Mouse (Mus musculus): ENCODE data around the gene Pdlim7. TPM values are rescaled to one million over a fixed set of nuclear protein-coding genes. Genes with fewer than 3 reads are reported as not detected.

The Pdlim7 gene
- polyA plus RNA-seq, 1 experiment from 2014 or later = 165 TPM

DNA sequence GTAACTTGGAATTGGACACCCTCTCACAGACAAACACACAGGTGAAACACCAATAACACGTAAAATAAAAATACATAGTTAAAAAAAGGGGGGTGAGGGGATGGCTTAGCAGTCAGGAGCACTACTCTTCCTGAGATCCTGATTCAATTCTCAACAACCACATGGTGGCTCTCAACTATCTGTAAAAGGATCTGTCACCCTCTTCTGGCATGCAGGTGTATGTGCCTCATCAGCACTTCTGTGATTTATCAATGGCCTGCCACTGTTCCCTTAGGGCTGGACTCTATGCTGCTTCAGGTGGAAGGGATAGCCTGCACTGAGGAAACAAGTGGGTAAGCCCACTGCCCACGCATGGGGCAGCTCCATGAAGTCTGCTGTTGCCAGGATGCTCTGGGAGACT is 27.5 kb upstream of the Pdlim7 start:
- Histone ChIP-seq H3K4me2 (ENCODE audit: low read depth, low read length, severe bottlenecking) (no peak overlapping the region), H3K9ac (ENCODE audit: low read length) (no peak overlapping the region), H3K9me3 (ENCODE audit: control insufficient read depth, low read length) (no peaks in the 10 kb centered on the region), H3K27ac (ENCODE audit: low read depth, low read length) (no peak overlapping the region), H3K4me1 (replicated peaks; ENCODE audit: control insufficient read depth, insufficient read depth, low read length) (no peaks in the 10 kb centered on the region), H3K4me3 (ENCODE audit: low read depth, low read length) (no peak overlapping the region), H3K36me3 (ENCODE audit: control insufficient read depth, insufficient read depth, low read length) (peaks cover 23% of the 10 kb centered on the region), H3K27me3 (ENCODE audit: control insufficient read depth, insufficient read depth, low read length) (no peaks in the 10 kb centered on the region)
- 83% methylated on average over 2 of the region's 2 CpGs for WGBS
- ATAC-seq (replicated peaks; ENCODE audit: low FRiP score) (no peak), DNase-seq (ENCODE audit: low spot score) (no peak)

DNA sequence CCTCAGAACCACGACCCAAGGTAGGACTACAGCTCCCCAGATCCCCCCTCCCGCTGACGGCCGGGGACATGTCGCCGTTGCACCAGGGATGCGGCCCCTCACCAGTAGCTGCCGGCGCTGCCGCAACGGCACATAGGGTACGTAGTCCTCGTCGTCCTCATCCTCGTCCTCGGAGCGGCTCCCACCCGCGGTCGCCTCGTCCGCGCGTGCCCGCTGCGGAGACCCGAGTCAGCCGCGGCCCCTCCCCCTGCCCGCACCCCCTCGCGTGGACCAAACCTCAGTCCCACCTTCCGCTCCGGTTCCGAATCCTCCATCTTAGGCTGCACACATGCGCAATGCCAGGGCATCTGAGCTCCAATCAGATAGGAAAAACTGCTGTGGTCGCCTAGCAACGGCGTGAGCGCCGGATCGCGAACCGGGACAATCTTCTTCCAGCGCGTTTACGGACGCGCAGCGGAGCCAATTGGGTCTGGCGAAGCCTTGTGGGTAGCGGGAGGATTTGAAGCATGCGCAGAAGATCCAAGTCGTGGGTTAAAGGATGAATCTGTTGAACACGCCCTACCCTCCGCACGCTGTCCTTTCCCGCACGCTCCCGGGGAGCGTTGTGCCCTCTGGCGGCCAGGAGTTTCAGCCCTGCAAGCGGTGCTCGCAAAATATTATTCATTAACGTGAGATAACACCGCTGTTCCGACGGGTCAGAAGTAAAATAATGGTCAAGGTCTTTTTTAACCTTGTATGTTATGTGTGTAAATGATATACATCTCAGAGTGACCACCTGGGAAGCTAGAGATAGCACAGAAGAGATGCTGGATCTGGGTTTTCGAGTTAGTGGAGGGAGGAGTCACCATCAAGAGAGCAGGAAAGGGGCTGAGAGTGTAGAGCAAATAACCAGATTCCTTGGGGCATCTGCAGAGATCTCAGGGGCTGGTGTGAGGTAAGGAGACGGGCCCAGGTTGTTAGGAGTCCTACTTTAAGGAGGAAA is 23.0 kb upstream of the Pdlim7 start, which contains the start of gene Ddx41:
Ddx41 (minus strand) TSS at position 465 of the 982 bp plus-strand sequence.
- peak; percentile 98 for DNase-seq (ENCODE audit: low spot score)
- Histone ChIP-seq H3K4me2 (ENCODE audit: low read depth, low read length, severe bottlenecking) (peak within 1 kb of the TSS; percentile 93), H3K27ac (ENCODE audit: low read depth, low read length) (no peak within 1 kb of the TSS), H3K27me3 (ENCODE audit: control insufficient read depth, insufficient read depth, low read length) (no peaks in the 10 kb centered on the region), H3K36me3 (ENCODE audit: control insufficient read depth, insufficient read depth, low read length) (peaks cover 12% of the 10 kb centered on the region), H3K4me1 (replicated peaks; ENCODE audit: control insufficient read depth, insufficient read depth, low read length) (peaks cover 8% of the 10 kb centered on the region; the same call in 1 of the 2 replicates), H3K9ac (ENCODE audit: low read length) (peak within 1 kb of the TSS; percentile 87), H3K9me3 (ENCODE audit: control insufficient read depth, low read length) (no peaks in the 10 kb centered on the region), H3K4me3 (ENCODE audit: low read depth, low read length) (peak within 1 kb of the TSS; percentile 92)
- peak; percentile 97 for ATAC-seq (replicated peaks; ENCODE audit: low FRiP score)
- WGBS = under 1% methylated on average over 70 of the region's 70 CpGs

DNA sequence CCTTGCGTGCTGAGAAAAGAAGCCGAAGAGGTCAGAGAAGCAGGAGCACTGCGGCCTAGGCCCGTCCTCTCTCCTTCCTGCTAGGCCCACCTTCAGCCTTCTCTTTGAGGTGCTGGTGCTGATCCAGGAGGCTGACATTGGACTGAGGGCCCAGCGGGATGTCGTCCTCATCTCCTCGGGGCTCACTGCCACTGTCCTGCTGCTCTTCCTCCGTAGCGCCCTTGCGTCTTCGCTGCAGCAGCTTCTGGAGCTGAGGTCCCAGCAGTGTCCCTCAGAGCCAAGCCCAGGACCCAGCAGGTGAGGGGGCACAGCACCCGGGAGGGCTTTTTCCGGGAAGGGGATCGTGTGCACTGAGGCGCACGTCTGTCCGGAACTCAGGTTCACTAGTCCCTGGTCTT is 22.3 kb upstream of the Pdlim7 start:
- DNase-seq (ENCODE audit: low spot score) = no peak
- peak overlapping the region; percentile 93 for H3K4me2 ChIP-seq (ENCODE audit: low read depth, low read length, severe bottlenecking)
- H3K27me3 ChIP-seq (ENCODE audit: control insufficient read depth, insufficient read depth, low read length) = no peaks in the 10 kb centered on the region
- H3K9ac ChIP-seq (ENCODE audit: low read length) = peak overlapping the region; percentile 87
- H3K4me1 ChIP-seq (replicated peaks; ENCODE audit: control insufficient read depth, insufficient read depth, low read length) = peaks cover 8% of the 10 kb centered on the region; the same call in 1 of the 2 replicates
- H3K9me3 ChIP-seq (ENCODE audit: control insufficient read depth, low read length) = no peaks in the 10 kb centered on the region
- no peak for ATAC-seq (replicated peaks; ENCODE audit: low FRiP score)
- peak overlapping the region; percentile 92 for H3K4me3 ChIP-seq (ENCODE audit: low read depth, low read length)
- H3K27ac ChIP-seq (ENCODE audit: low read depth, low read length) = no peak overlapping the region
- 19% methylated on average over 17 of the region's 17 CpGs for WGBS
- H3K36me3 ChIP-seq (ENCODE audit: control insufficient read depth, insufficient read depth, low read length) = peaks cover 15% of the 10 kb centered on the region

DNA sequence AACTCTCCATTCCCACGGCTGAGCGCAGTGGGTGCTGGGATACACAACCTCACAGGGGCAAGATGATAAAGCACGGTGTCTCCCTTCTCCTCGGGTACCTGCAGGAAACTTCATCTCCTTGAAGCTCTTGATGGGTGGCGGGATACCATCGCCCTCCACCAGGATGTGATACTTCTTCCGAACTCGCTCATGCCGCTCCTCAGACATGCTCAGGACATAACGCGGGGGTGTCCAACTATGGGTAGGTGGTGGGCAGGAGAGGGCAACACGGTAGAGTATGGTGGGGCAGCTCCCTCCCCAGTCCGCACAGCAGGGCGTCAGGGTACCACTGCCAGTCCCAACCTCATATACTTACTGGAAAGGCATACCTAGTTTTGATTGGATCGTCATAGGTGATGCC is 21.7 kb upstream of the Pdlim7 start:
- Histone ChIP-seq H3K9me3 (ENCODE audit: control insufficient read depth, low read length) (no peaks in the 10 kb centered on the region), H3K27me3 (ENCODE audit: control insufficient read depth, insufficient read depth, low read length) (no peaks in the 10 kb centered on the region), H3K4me3 (ENCODE audit: low read depth, low read length) (peak overlapping the region; percentile 92), H3K27ac (ENCODE audit: low read depth, low read length) (no peak overlapping the region), H3K9ac (ENCODE audit: low read length) (no peak overlapping the region), H3K4me1 (replicated peaks; ENCODE audit: control insufficient read depth, insufficient read depth, low read length) (peaks cover 8% of the 10 kb centered on the region; the same call in 1 of the 2 replicates), H3K36me3 (ENCODE audit: control insufficient read depth, insufficient read depth, low read length) (peaks cover 15% of the 10 kb centered on the region), H3K4me2 (ENCODE audit: low read depth, low read length, severe bottlenecking) (peak overlapping the region; percentile 93; the same call in 1 of the 2 replicates)
- DNase-seq (ENCODE audit: low spot score) (no peak), ATAC-seq (replicated peaks; ENCODE audit: low FRiP score) (no peak)
- 95% methylated on average over 15 of the region's 15 CpGs for WGBS

DNA sequence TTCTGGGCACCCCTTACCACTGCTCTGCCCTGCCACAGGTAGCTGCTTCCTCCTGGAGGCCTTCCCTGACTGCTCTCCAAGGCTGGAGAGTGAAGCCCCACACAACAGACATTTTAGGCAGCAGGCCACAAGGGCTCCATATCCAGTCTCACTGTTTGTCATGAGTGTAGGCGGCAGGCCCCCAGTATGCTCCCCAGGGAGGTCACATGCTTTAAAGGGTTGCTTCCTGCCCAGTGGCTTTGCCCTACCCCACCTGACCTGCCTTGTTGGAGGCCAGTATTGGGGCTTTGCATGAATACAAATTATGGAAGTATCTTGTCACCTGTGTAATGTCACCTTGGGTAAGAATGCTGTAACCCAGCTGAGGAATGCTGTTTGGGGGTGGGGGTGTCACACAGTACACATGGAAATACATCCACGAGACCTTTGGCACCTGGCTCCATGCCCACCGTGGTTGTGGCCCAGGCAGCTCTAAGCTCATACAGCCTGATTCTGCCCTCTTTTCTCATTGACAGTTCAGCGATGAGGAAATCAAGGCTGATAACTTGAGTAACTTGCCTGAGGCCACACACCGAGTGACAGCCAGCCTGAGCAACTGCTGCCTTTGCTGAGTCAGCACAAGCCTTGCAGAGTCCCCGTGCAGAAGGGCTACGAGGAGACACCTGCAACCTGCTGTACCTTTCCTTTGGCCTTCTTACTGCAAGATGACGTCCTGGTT is 15.9 kb upstream of the Pdlim7 start, which contains the start of gene Dok3:
Dok3 (minus strand) TSS at position 99 of the 718 bp plus-strand sequence.
- 89% methylated on average over 8 of the region's 8 CpGs for WGBS
- Histone ChIP-seq H3K36me3 (ENCODE audit: control insufficient read depth, insufficient read depth, low read length) (peaks cover 12% of the 10 kb centered on the region), H3K27ac (ENCODE audit: low read depth, low read length) (no peak within 1 kb of the TSS), H3K9ac (ENCODE audit: low read length) (no peak within 1 kb of the TSS), H3K9me3 (ENCODE audit: control insufficient read depth, low read length) (no peaks in the 10 kb centered on the region), H3K27me3 (ENCODE audit: control insufficient read depth, insufficient read depth, low read length) (no peaks in the 10 kb centered on the region), H3K4me1 (replicated peaks; ENCODE audit: control insufficient read depth, insufficient read depth, low read length) (no peaks in the 10 kb centered on the region), H3K4me3 (ENCODE audit: low read depth, low read length) (no peak within 1 kb of the TSS), H3K4me2 (ENCODE audit: low read depth, low read length, severe bottlenecking) (no peak within 1 kb of the TSS)
- DNase-seq (ENCODE audit: low spot score) (no peak), ATAC-seq (replicated peaks; ENCODE audit: low FRiP score) (no peak)

DNA sequence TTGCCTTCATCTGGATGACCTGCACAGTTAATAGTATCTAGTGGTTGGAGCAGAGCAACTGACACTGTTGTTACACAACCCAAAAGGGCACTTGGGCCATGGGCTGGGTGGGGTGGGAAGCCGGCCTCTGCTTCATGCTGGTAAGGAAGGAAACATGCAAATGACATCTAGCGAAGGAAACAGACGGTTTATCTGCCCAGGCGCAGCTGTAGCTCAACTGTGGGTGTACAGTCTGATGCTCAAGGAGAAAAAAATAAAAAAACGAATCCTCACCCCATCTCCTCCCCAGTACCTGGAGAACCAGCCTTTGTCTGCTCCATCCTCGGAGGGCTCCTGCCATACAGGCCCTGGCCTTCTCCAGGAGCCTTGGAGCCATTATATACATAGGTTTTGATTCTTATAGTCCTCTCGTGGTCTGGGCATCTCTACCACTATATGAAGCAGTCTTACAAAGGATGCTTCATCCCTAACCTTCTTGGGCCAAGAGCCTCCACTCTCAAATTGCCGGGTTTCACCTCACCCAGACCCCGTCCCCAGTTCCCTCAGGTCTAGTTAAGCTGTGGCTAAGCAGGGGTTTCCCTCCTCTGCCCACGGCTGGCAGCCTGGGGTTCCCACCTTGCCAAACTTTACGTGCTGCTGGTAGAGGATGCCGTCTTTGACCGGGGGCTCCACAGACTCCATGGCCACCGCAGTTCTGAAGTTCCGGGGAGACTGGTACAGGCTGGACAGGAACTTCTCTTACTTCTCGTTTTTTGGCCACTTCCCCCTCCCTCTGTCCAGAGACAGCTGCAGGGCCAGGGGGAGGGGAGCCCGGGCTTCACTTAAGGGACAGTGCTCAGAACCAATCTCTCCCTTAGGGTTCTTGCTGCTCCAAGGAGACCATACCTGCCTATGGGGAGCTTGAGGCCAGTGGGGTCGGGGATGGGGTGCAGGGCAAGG is 14.6 kb upstream of the Pdlim7 start:
- no peak for ATAC-seq (replicated peaks; ENCODE audit: low FRiP score)
- WGBS = 85% methylated on average over 18 of the region's 18 CpGs
- Histone ChIP-seq H3K9ac (ENCODE audit: low read length) (no peak overlapping the region), H3K27ac (ENCODE audit: low read depth, low read length) (no peak overlapping the region), H3K4me1 (replicated peaks; ENCODE audit: control insufficient read depth, insufficient read depth, low read length) (no peaks in the 10 kb centered on the region), H3K4me2 (ENCODE audit: low read depth, low read length, severe bottlenecking) (no peak overlapping the region), H3K36me3 (ENCODE audit: control insufficient read depth, insufficient read depth, low read length) (peaks cover 7% of the 10 kb centered on the region), H3K9me3 (ENCODE audit: control insufficient read depth, low read length) (no peaks in the 10 kb centered on the region), H3K27me3 (ENCODE audit: control insufficient read depth, insufficient read depth, low read length) (no peaks in the 10 kb centered on the region), H3K4me3 (ENCODE audit: low read depth, low read length) (no peak overlapping the region)
- DNase-seq (ENCODE audit: low spot score) = no peak

DNA sequence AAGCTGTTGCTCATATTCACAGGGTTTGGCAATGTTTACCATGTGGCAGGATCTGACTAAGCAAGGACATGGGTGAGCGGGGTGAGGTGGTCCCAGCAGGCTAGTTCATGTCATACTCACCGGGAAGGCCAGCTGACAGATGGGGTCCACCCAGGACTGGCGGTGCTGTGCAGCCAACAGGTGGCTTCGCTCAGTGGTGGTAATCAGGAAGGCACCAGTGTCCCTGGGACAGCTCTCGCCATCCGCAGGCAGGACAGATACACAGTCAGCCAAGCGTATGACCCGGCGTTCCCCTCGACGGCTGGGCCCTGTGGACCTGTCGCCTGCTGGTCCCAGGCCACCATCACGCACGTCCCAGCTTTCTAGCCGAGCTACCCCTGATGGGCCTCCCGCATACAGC is 13.7 kb upstream of the Pdlim7 start:
- Histone ChIP-seq H3K4me3 (ENCODE audit: low read depth, low read length) (no peak overlapping the region), H3K4me1 (replicated peaks; ENCODE audit: control insufficient read depth, insufficient read depth, low read length) (no peaks in the 10 kb centered on the region), H3K27ac (ENCODE audit: low read depth, low read length) (no peak overlapping the region), H3K27me3 (ENCODE audit: control insufficient read depth, insufficient read depth, low read length) (no peaks in the 10 kb centered on the region), H3K4me2 (ENCODE audit: low read depth, low read length, severe bottlenecking) (no peak overlapping the region), H3K9me3 (ENCODE audit: control insufficient read depth, low read length) (no peaks in the 10 kb centered on the region), H3K36me3 (ENCODE audit: control insufficient read depth, insufficient read depth, low read length) (peaks cover 7% of the 10 kb centered on the region), H3K9ac (ENCODE audit: low read length) (no peak overlapping the region)
- ATAC-seq (replicated peaks; ENCODE audit: low FRiP score) (no peak), DNase-seq (ENCODE audit: low spot score) (no peak)
- WGBS = 92% methylated on average over 16 of the region's 16 CpGs

Data from forebrain, embryonic 11.5 days (tissue).